Mouse (Mus musculus): ENCODE measurements around the gene Abcb10. TPM values are rescaled to one million over a fixed set of nuclear protein-coding genes. Genes with fewer than 3 reads are reported as not detected.
"Not testable (repeated sequence)": the region's sequence is repeated elsewhere in the genome, so short reads cannot be mapped to it uniquely, and the experiment has no call there.

Gene Abcb10
- polyA plus RNA-seq, 1 experiment from 2014 or later: 14.4 TPM

DNA sequence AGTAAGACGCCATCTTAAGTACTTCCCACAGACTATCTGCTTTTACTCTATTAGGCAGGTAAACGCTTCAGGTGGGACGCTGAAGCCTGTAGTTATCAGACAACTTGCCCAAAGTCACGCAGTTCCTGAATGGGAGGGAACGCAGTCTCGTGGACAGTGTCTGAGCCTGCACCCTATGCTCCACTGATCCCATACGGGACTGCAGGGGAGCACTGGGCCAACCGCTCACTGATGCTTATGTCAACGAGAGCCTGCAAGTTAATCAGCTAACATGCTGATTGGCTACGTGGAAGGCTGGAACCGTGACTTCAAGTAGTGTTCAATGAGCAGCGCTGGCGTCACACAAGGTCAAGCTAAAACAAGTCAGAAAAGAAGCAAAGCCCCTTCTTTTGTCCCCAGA, 36.9 kb upstream of the Abcb10 start:
- H3K4me3 ChIP-seq (replicated peaks; ENCODE audit: low read depth, low read length): peak overlapping the region; percentile 71
- no peaks in the 10 kb centered on the region for H3K9me3 ChIP-seq (replicated peaks; ENCODE audit: low read length)
- no peaks in the 10 kb centered on the region for H3K27me3 ChIP-seq (ENCODE audit: insufficient read depth, low read length)
- no peak overlapping the region for H3K9ac ChIP-seq (ENCODE audit: low read depth, low read length)
- no peak overlapping the region for H3K27ac ChIP-seq
- H3K36me3 ChIP-seq (ENCODE audit: insufficient read depth, low read length): no peaks in the 10 kb centered on the region
- 24% methylated on average over 13 of the region's 13 CpGs for whole genome bisulfite sequencing
- H3K4me1 ChIP-seq (replicated peaks; ENCODE audit: insufficient read depth, low read length): 0 out of 2 replicates have a peak, but pooled peaks cover 4% of the 10 kb centered on the region
- ATAC-seq (replicated peaks; ENCODE audit: low FRiP score, low read depth): no peak
- DNase-seq (ENCODE audit: low spot score): no peak
- H3K4me2 ChIP-seq (ENCODE audit: low read length): peak overlapping the region; percentile 70
- no peak for TF ChIP-seq CTCF (IDR thresholded peaks at IDR 0.05; ENCODE audit: low read depth)

DNA sequence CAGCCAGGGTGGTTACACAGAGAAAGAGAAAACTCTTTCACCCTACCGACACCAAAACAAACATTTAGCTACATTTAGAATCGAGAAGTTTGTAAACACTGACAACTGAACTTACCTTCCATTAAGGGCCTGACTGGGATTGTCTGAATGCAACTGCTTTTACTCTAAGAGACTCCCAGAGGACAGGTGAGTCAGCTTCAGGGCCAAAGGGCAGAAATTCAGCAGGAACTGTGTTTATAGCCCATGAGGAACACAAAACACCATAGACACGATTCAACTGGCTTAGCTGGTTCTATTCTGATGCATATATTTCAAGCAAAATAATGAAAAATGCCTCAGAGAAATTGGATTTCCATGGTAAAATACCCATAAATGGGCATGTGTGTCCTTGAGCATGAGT, 31.8 kb upstream of the Abcb10 start:
- WGBS: 79% methylated on average over 3 of the region's 3 CpGs

DNA sequence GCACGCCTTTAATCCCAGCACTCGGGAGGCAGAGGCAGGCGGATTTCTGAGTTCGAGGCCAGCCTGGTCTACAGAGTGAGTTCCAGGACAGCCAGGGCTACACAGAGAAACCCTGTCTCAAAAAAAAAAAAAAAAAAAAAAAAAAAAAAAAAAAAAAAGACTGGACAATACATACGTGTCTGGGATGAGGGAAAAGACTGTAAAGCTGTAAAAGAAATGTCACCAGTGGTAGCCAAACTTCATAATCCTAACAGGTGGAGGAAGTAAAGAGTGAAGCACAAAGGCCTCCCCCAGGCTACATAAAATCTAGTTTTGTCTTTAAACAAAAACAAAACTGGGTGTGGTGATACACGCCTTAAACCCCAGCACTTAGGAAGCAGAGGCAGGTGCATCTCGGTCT, 31.4 kb upstream of the Abcb10 start:
- not testable (repeated sequence) for H3K27ac ChIP-seq; DNase-seq (ENCODE audit: low spot score); H3K4me2 ChIP-seq (ENCODE audit: low read length); ATAC-seq (replicated peaks; ENCODE audit: low FRiP score, low read depth); H3K9ac ChIP-seq (ENCODE audit: low read depth, low read length); H3K36me3 ChIP-seq (ENCODE audit: insufficient read depth, low read length); H3K9me3 ChIP-seq (replicated peaks; ENCODE audit: low read length); H3K4me3 ChIP-seq (replicated peaks; ENCODE audit: low read depth, low read length); H3K4me1 ChIP-seq (replicated peaks; ENCODE audit: insufficient read depth, low read length); H3K27me3 ChIP-seq (ENCODE audit: insufficient read depth, low read length)
- 90% methylated on average over 6 of the region's 7 CpGs for WGBS

More for the DNA sequence above, 31.8 kb upstream of the Abcb10 start:
- Histone ChIP-seq H3K4me2 (ENCODE audit: low read length) (no peak overlapping the region), H3K9ac (ENCODE audit: low read depth, low read length) (no peak overlapping the region), H3K27me3 (ENCODE audit: insufficient read depth, low read length) (no peaks in the 10 kb centered on the region), H3K4me3 (replicated peaks; ENCODE audit: low read depth, low read length) (no peak overlapping the region), H3K36me3 (ENCODE audit: insufficient read depth, low read length) (no peaks in the 10 kb centered on the region), H3K27ac (no peak overlapping the region), H3K9me3 (replicated peaks; ENCODE audit: low read length) (no peaks in the 10 kb centered on the region), H3K4me1 (replicated peaks; ENCODE audit: insufficient read depth, low read length) (no peaks in the 10 kb centered on the region)
- no peak for TF ChIP-seq CTCF (IDR thresholded peaks at IDR 0.05; ENCODE audit: low read depth)
- ATAC-seq (replicated peaks; ENCODE audit: low FRiP score, low read depth): no peak
- DNase-seq (ENCODE audit: low spot score): no peak

DNA sequence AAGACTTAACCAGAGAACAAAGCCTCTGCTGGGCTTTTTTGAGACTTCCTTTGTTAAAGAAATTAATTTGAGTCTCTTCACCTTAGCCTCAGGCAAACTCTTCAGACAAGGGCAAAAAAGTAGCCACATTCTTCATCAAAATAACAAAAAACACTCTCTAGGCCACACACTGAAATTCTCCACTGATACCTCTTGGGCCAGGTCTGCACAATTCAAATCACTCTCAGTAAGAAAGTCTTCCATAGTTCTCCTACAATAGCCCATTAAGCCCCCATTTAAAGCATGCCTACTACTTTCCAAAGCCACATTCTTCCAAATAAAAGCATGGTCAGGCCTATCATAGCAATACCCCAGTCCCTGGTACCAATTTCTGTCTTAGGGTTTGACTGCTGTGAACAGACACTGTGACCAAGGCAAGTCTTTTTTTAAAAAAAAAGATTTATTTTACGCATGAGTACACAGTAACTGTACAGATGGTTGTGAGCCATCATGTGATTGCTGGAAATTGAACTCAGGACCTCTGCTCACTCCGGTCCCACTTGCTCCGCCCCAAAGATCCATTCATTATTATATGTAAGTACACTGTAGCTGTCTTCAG, 29.2 kb upstream of the Abcb10 start:
- Histone ChIP-seq H3K4me1 (replicated peaks; ENCODE audit: insufficient read depth, low read length) (no peaks in the 10 kb centered on the region), H3K4me2 (ENCODE audit: low read length) (no peak overlapping the region), H3K27me3 (ENCODE audit: insufficient read depth, low read length) (no peaks in the 10 kb centered on the region), H3K9ac (ENCODE audit: low read depth, low read length) (no peak overlapping the region), H3K4me3 (replicated peaks; ENCODE audit: low read depth, low read length) (no peak overlapping the region), H3K27ac (no peak overlapping the region), H3K36me3 (ENCODE audit: insufficient read depth, low read length) (peaks cover 16% of the 10 kb centered on the region), H3K9me3 (replicated peaks; ENCODE audit: low read length) (no peaks in the 10 kb centered on the region)
- ATAC-seq (replicated peaks; ENCODE audit: low FRiP score, low read depth) (no peak), DNase-seq (ENCODE audit: low spot score) (no peak)
- TF ChIP-seq CTCF (IDR thresholded peaks at IDR 0.05; ENCODE audit: low read depth): no peak
- WGBS: 95% methylated on average over 3 of the region's 3 CpGs

DNA sequence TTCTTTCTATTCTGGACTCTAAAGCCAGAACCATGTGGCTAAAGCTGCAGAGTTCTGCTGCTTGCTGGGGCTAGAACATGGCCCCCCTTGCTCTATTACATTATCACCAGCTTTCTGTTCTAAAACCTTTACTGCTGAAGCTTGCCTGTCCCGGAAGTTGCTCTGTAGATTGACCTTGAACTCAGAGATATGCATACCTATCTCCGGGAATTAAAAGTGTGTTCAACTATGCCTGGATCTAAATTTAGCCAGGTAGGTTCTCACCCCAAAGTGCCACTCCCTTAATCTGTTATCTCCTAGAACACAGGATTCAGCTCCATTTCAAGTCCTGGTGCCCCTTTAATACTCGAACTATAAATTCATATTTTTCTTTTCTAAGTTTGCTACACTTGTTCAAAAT, 28.7 kb upstream of the Abcb10 start:
- Histone ChIP-seq H3K27me3 (ENCODE audit: insufficient read depth, low read length) (no peaks in the 10 kb centered on the region), H3K9ac (ENCODE audit: low read depth, low read length) (no peak overlapping the region), H3K4me1 (replicated peaks; ENCODE audit: insufficient read depth, low read length) (no peaks in the 10 kb centered on the region), H3K36me3 (ENCODE audit: insufficient read depth, low read length) (peaks cover 21% of the 10 kb centered on the region), H3K9me3 (replicated peaks; ENCODE audit: low read length) (no peaks in the 10 kb centered on the region), H3K4me3 (replicated peaks; ENCODE audit: low read depth, low read length) (no peak overlapping the region), H3K4me2 (ENCODE audit: low read length) (no peak overlapping the region), H3K27ac (no peak overlapping the region)
- DNase-seq (ENCODE audit: low spot score): no peak
- no peak for ATAC-seq (replicated peaks; ENCODE audit: low FRiP score, low read depth)
- no peak for TF ChIP-seq CTCF (IDR thresholded peaks at IDR 0.05; ENCODE audit: low read depth)
- WGBS: 79% methylated on average over 3 of the region's 3 CpGs

DNA sequence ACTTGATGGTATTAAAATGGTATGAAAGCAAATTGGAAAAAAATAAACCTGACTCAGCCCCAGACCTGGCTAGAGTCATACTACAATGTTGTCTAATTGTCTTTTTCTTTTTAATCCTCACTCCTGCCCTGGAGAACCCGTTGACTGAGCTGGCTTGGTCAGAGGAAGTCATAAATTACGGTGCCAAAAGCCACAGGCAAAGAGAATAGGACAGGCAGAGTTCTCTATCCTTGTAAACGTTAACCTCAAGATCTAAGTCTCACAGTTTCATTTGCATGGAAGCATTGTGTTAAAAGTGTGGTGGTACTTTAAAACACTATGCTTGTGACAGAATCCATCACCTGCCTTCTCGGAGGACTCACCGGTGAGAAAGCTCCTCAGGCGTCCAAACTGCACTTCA, 24.9 kb upstream of the Abcb10 start:
- no peak overlapping the region for H3K9ac ChIP-seq (ENCODE audit: low read depth, low read length)

GRCm38 (mm10) chr8:124002546-124003108, 19.7 kb upstream of the Abcb10 start:
- no peak overlapping the region for H3K9ac ChIP-seq (ENCODE audit: low read depth, low read length)
- DNase-seq (ENCODE audit: low spot score): no peak
- H3K4me3 ChIP-seq (replicated peaks; ENCODE audit: low read depth, low read length): no peak overlapping the region
- no peak for ATAC-seq (replicated peaks; ENCODE audit: low FRiP score, low read depth)
- no peaks in the 10 kb centered on the region for H3K27me3 ChIP-seq (ENCODE audit: insufficient read depth, low read length)
- no peaks in the 10 kb centered on the region for H3K4me1 ChIP-seq (replicated peaks; ENCODE audit: insufficient read depth, low read length)
- WGBS: 78% methylated on average over 10 of the region's 10 CpGs
- H3K36me3 ChIP-seq (ENCODE audit: insufficient read depth, low read length): peaks cover 50% of the 10 kb centered on the region
- no peaks in the 10 kb centered on the region for H3K9me3 ChIP-seq (replicated peaks; ENCODE audit: low read length)
- TF ChIP-seq CTCF (IDR thresholded peaks at IDR 0.05; ENCODE audit: low read depth): 0 out of 2 replicates have a peak, but pooled peaks have one; percentile 3
- no peak overlapping the region for H3K4me2 ChIP-seq (ENCODE audit: low read length)
- H3K27ac ChIP-seq: no peak overlapping the region

More for the DNA sequence above, 24.9 kb upstream of the Abcb10 start:
- Histone ChIP-seq H3K27ac (no peak overlapping the region), H3K27me3 (ENCODE audit: insufficient read depth, low read length) (no peaks in the 10 kb centered on the region), H3K4me3 (replicated peaks; ENCODE audit: low read depth, low read length) (no peak overlapping the region), H3K36me3 (ENCODE audit: insufficient read depth, low read length) (peaks cover 52% of the 10 kb centered on the region), H3K4me1 (replicated peaks; ENCODE audit: insufficient read depth, low read length) (no peaks in the 10 kb centered on the region), H3K9me3 (replicated peaks; ENCODE audit: low read length) (no peaks in the 10 kb centered on the region), H3K4me2 (ENCODE audit: low read length) (no peak overlapping the region)
- no peak for ATAC-seq (replicated peaks; ENCODE audit: low FRiP score, low read depth)
- peak; percentile 5 for DNase-seq (ENCODE audit: low spot score)
- 49% methylated on average over 6 of the region's 6 CpGs for WGBS
- no peak for TF ChIP-seq CTCF (IDR thresholded peaks at IDR 0.05; ENCODE audit: low read depth)

All from kidney, postnatal 0 days (tissue).